Mouse (Mus musculus) c-Kit-positive CD71-negative TER-119-negative erythroid progenitor cells, embryonic 14.5 days (primary cell): ENCODE measurements around the gene Cdkal1.

Experiments
- DNase-seq: peaks from one replicate; pipeline ENCODE4 v3.0.0-alpha.2; 2013; ENCODE audit warnings: low read depth

Cdkal1 gene

DNA sequence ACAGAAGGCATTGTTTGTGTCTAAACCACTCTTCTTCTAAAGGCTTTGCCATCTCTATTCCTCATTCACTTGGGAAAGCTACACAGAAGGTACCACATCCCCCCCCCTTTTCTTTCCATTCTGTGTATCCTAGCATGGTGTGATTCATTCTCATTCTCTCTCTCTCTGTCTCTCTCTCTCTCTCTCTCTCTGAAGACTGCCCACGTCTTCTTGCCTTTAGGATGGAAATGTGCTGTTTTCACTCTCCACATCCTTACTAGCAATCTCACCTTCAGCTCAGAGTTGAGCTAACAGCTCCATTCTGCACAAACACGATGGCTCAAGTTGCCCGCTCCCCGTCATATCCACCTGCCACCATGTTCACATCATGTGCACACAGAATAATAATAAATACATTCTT lies 675.6 kb downstream of the Cdkal1 start:
- no peak for DNase-seq

DNA sequence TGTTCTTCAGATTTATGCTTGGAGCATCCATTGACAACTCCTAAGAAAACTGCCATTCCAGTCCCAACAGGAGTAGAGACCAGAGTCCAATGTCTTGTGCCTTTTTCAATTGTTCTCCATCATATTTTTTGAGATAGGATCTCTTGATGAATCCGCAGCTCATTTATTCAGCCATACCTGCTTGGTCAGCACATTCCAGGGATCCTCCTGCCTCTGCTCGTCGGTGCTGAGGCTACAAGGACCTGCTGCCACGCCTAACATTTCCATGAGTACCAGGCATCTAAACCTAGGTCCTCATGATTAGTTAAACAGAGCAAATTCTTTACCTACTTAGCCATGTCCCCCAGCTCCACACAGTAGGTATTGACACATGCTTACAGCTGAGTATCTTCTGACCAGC lies 676.2 kb downstream of the Cdkal1 start:
- no peak for DNase-seq

DNA sequence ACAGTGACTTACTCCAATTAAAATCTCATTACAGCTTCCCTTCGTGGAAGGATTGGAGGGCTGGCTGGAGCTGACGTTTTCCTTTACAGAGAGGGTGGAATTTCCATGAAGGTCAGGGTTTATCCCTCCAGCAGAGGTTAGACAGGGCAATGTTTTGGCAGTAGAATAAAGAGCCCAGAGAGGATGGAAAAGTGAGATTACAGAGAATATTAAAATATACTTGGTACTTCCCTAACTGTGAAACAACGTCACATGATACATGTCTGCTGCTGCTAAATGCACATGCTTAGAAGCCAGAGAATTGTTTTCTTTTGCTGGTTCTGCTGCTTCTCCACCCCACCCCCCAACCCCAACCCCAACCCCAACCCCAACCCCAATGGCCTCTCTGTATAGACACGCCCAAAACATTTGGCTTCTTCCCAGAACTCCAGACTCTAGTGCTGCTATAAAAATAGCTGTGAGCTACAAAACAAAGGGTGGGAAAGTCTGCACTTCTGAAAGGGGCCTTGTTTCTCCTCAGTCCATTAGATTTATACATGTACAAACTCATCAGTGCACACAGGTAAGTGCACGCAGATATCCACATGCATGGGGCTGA lies 677.5 kb downstream of the Cdkal1 start:
- no peak for DNase-seq

DNA sequence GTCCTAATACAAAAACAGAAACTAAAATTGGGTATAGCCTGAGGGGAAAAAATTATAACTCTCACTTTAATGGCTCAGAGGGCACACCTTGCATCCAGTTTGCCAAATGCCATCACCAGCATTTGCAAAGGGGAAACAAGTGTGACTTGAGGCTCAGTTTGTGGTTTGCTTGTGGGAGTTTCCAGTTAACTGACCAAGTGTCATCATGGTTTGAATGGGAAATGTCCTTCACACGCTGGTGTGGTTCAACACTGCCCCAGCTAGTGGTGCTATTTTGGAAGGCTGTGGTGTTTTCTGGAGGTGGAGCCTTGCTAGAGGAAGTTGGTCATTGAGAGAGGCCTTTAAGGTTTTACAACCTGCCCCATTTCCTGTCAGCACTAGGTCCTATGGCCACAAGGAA lies 686.1 kb downstream of the Cdkal1 start:
- DNase-seq = no peak

DNA sequence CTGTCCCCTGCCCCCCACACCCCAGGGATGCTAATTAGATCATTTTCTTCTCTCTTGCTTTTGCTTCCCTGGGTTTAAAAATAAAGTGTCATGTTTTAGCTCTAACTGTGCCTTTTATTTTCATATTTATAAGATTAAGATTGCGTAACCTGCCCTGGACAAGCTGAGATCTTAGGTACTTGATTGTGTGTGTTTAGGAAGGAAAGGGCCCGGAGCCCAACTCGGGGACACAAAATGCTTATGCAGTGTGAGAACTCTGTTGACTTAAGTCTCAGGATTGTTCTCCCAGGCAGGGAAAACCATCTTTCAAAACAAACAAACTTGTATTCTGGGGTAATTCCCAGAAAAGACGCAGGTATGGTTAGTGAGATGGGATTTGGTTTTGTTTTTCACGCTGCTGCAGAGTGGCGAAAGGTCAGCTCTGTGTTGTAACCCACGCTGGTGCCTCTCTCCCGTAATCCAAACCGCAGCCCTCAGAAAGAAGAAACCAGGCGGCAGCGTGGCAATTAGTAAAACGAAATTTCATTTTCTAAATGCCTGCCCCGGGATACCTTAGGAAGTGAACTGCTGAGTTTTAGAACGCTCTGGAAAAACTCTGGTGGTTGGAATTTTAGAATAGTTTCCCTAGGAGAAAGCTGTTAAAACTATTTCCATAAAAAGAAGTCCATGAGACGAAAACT lies 690.5 kb downstream of the Cdkal1 start:
- DNase-seq = no peak

DNA sequence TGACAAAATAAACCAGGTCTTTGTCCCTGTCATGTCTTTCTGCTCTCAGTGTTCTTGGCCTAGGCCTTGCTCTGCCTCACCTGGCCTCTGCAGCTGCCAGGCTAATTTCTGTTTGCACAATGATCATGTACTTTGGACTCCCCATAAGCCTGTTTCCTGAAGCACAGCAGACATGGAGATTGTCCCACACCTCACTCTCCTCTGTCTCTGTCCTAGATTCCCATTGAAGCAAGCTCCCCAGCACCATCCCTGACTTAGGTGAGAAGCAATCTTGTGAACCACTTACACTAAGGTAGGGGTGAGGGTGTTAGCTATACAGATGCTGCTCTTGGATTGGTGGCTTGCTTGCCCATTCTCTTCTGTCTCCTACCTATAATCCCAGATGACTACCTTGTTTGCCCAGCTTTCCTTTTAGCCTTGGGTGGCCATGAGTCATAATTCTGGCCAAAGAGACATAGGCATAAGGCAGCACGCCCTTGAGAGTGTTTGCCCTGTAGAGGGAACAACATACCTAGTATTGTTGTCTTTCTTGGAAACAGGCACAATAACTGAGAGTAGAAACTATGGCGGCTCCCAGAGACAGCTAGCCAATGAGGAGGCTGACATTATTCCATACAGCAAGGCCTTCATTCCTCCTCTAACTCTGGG lies 692.5 kb downstream of the Cdkal1 start:
- DNase-seq = no peak

DNA sequence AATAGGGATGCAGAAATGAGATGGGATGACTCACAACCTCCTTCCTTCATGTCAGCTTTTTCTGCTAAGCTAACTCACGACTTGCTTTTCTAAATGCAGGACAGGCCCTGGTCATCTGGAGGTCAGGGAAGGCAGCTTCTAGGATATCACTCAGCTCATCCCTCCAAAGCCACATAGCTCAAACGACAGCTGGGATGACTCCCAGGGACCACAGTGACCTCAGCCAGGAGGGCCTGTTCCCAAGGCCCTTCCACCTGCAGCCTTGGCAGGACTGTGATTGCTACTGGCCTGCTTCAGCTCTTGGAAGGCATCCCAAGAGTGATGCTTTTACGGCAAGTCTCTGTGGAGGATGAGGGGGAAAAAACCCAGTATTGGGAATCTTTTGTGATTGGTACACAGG lies 693.0 kb downstream of the Cdkal1 start:
- no peak for DNase-seq

DNA sequence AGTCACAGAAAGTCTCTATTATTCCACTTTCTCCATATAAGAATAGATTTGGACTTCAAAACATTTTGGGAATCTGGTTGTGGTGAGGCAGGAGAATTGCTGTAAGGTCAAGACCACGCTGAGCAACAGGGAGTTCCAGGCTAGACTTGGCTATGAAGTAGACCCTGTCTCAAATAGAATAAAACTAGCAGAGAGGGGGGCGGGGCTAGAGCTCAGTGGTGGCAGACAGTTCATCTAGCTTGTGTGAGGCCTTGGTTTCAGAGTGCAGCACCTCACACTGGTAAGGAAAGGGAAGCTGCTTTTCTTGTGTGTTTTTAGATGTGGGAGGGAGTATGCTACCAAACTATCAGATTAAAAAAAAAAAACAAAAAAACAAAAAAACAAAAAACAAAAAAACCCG lies 694.0 kb downstream of the Cdkal1 start:
- DNase-seq = no peak

DNA sequence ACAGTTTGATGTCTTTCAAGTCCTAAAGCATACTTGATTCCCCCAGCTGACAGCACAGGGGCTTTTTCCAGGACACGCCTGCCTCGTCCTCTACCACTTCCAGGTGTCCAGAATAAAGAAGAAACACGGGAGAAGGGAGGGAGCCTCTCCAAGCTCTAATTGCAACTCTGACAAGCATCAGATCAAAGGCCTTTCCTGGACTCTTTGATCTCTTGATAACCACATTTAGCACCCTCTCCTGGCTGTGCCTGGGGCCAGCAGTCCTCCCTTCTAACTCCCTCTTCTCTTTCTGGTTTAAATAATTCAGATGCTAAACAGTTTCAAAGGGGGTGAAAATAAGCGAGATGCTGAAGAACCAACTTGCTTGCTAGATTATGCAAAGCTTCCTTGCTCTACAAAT lies 698.8 kb downstream of the Cdkal1 start:
- no peak for DNase-seq

DNA sequence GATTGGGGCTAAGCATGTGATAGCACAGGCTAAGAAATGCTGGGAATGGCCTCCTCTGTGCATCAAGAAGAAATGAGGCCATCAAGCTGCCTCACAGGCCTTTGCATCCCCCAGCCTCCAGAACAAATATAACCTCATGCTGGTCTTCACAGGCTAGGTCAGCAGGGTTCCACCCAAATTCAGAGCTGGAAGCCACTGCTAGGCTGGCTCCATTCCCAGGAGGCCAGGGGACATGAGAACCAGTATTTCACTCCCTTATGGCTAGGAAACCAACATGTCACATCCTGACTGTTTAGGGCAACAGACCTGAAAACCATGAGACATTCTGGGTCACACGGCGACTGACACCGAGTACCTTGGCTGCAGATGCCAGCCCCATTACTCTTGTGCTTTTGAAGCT lies 700.2 kb downstream of the Cdkal1 start:
- DNase-seq = no peak

DNA sequence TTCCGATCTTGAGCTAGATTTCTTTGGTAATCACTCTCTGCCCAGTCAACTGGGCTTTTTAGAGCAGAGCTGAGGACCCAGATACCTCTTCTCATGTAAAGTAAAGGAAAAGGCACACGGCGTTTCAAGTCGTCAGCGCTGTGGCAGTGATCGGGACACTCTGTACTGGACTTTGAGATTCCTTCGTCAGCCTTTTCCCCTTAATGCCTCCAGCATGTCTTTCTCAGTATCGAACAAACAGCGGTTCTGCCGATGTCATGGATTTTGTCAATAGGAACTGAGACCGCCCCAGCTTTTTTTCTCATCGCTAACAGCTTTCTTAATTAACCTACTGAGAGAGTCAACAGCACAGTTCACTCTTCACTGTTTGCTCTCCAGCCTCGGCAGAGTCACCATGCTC lies 705.4 kb downstream of the Cdkal1 start:
- DNase-seq = no peak

DNA sequence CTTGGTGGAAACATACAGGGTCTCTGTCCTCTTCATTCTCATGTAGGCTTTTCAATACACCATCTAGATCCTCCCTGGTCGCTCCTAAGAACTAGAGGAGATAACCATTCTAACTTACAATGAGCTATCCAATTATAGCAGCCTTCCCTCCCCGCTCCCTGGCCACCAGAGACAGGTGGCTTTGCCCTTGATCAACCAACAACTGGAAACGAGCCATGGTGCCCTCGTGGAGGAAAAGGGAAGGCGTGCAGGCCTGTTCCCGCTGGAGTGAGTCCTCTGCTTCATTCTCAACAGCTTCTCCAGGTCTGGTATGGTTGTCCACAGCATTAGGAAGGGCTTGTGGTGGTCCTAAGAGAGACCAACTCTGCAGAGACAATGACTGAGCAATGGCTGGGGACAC lies 706.1 kb downstream of the Cdkal1 start:
- DNase-seq = no peak

DNA sequence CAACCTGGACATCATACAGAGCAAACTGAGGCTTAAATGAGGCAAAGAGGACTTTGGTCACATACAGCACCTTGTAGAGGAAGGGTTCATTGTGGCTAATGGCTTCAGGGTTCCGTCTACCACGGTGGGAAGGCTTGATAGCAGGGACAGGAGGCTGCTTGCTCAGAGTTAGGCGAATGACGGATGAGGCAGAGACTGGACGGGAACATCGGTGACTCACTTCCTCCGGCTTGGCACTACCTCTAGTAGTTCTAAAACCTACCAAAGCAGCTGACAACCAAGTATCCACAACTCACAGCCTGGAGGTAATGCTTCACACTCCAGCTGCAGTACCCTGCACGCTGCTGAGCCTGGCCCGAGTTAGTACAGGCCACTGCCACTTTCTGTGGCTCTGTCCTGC lies 706.9 kb downstream of the Cdkal1 start:
- DNase-seq = no peak
